Mouse (Mus musculus) lung, postnatal 0 days (tissue): ENCODE measurements around the gene Mtmr11. TPM values are rescaled to one million over a fixed set of nuclear protein-coding genes. Genes with fewer than 3 reads are reported as not detected.

Experiments used
- ATAC-seq: fragments of 200-750 bp; cut with Nextera tagmentation; 2 replicates; pipeline ENCODE4 v1.8.0; 2017; ENCODE audit warnings: moderate library complexity
- DNase-seq: peaks from one replicate; pipeline ENCODE4 v3.0.0-alpha.2; 2016; ENCODE audit warnings: low spot score
- H3K27ac ChIP-seq: fragments of 300-500 bp; sonication (generic); 2 replicates; pipeline ENCODE4 v1.5.1; 2014; ENCODE audit warnings: antibody characterized with exemption, mild to moderate bottlenecking, low read length, mixed read lengths
- H3K27me3 ChIP-seq: fragments of 300-500 bp; sonication (generic); replicated peaks from 2 replicates; pipeline ENCODE4 v1.6.1; 2014; ENCODE audit warnings: low read length, mixed read lengths; ENCODE audit not compliant: insufficient read depth
- H3K36me3 ChIP-seq: fragments of 300-500 bp; sonication (generic); 2 replicates; pipeline ENCODE4 v1.6.1; 2014; ENCODE audit warnings: low read length, mixed read lengths; ENCODE audit not compliant: insufficient read depth
- H3K4me1 ChIP-seq: fragments of 300-500 bp; sonication (generic); 2 replicates; pipeline ENCODE4 v1.6.1; 2014; ENCODE audit warnings: antibody characterized with exemption, low read depth, low read length, mixed read lengths; ENCODE audit not compliant: insufficient read depth
- H3K4me2 ChIP-seq: fragments of 300-500 bp; sonication (generic); replicated peaks from 2 replicates; pipeline ENCODE4 v1.6.1; 2014; ENCODE audit warnings: low read depth, mild to moderate bottlenecking, low read length, moderate library complexity, mixed read lengths
- H3K4me3 ChIP-seq: fragments of 300-500 bp; sonication (generic); 2 replicates; pipeline ENCODE4 v1.5.1; 2014; ENCODE audit warnings: low read depth, low read length
- H3K9ac ChIP-seq: fragments of 300-500 bp; sonication (generic); replicated peaks from 2 replicates; pipeline ENCODE4 v1.6.1; 2014; ENCODE audit warnings: low read depth, mild to moderate bottlenecking
- H3K9me3 ChIP-seq: fragments of 300-500 bp; sonication (generic); 2 replicates; pipeline ENCODE4 v1.6.1; 2016; ENCODE audit warnings: low read length, mixed read lengths
- CTCF ChIP-seq: IDR thresholded peaks from 2 replicates; pipeline ENCODE4 v1.5.1; 2016; ENCODE audit warnings: antibody characterized with exemption, mild to moderate bottlenecking
- EP300 ChIP-seq: IDR thresholded peaks from 2 replicates; pipeline ENCODE4 v1.6.1; 2016; ENCODE audit warnings: antibody characterized with exemption, mild to moderate bottlenecking, control low read depth
- WGBS: fragments of 180-500 bp; shearing (Covaris S2); extraction: QIAGEN DNeasy Blood & Tissue Kit; methylation state at CpG from one replicate; pipeline ENCODE4 v1.1.7; 2014; 5-methylcytosine and 5-hydroxymethylcytosine counted together
- polyA plus RNA-seq: library from polyadenylated mRNA; unstranded; fragments of >200 nt; fragmentation: Nextera tagmentation; extraction: Ambion mirVana; gene quantifications from 2 replicates; pipeline ENCODE4 v1.2.1, GENCODE M21; 2015

Mtmr11 gene
- polyA plus RNA-seq, 1 experiment from 2014 or later = 11.3 TPM

DNA sequence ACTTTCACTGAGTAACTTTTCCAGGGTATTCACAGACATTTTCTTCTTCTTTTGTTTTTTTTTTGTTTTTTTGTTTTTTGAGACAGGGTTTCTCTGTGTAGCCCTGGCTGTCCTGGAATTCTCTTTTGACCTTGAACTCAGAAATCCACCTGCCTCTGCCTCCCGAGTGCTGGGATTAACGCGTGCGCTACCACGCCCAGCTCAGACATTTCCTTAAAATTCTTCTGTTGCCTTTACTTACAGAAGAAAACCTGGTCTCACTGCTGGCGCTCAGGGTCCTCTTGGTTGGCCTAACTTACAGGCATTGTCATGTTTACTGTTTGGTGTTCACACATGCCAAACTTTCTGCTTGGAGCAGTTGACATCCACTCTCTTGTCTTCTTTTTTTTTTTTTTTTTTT lies 13.4 kb downstream of the Mtmr11 start:
- Histone ChIP-seq H3K4me2 (no peak overlapping the region), H3K27me3 (no peaks in the 10 kb centered on the region), H3K9ac (no peak overlapping the region), H3K27ac (no peak overlapping the region), H3K36me3 (peaks cover 21% of the 10 kb centered on the region; the same call in 1 of the 2 replicates), H3K9me3 (no peaks in the 10 kb centered on the region), H3K4me3 (no peak overlapping the region), H3K4me1 (peaks cover 19% of the 10 kb centered on the region; the same call in 1 of the 2 replicates)
- no peak for ATAC-seq
- no peak for DNase-seq
- WGBS = 92% methylated on average over 6 of the region's 6 CpGs
- TF ChIP-seq EP300 = no peak
- TF ChIP-seq CTCF = no peak

DNA sequence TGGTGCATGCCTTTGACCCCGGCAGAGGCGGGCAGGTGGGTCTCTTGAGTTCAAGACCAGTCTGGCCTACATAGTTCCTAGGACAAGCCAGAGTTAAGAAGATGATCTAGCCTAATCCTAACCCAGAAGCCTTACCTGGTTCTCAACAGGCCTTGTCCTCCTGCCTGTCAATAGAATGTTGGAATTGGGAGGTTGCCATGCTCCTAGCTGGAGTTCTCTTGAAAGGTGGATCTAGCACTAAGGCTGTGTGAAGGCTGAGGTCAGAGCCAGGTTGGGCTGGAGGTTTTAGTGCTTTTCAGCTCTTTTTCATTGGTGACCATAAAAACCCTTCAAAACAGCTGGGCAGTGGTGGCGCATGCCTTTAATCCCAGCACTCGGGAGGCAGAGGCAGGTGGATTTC lies 16.6 kb downstream of the Mtmr11 start:
- Histone ChIP-seq H3K4me3 (no peak overlapping the region), H3K4me1 (no peaks in the 10 kb centered on the region), H3K27me3 (no peaks in the 10 kb centered on the region), H3K36me3 (peaks cover 21% of the 10 kb centered on the region; the same call in 1 of the 2 replicates), H3K9me3 (no peaks in the 10 kb centered on the region), H3K9ac (no peak overlapping the region), H3K27ac (no peak overlapping the region), H3K4me2 (no peak overlapping the region)
- no peak for TF ChIP-seq CTCF
- TF ChIP-seq EP300 = no peak
- DNase-seq (no peak), ATAC-seq (no peak)
- WGBS = 96% methylated on average over 4 of the region's 4 CpGs

DNA sequence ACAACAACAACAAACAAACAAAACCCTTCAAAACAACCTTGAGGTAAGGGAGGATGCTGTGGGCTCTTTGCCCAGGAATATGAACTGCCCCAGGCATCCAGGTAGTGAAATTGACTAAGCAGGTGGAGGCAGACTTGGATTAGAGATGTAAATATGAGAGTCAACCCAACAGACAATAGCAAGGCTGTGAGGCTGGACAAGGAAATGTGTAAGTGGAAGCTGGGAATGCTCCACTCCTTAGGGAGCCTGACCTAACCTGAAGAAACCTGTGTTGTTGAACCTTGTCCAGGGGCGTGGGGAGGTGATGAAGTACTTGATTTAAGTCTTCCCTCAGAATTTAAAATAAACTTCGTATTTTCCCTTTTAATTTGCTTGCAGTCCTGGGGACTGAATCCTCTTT lies 17.1 kb downstream of the Mtmr11 start:
- Histone ChIP-seq H3K9ac (no peak overlapping the region), H3K27me3 (no peaks in the 10 kb centered on the region), H3K27ac (no peak overlapping the region), H3K9me3 (no peaks in the 10 kb centered on the region), H3K4me3 (no peak overlapping the region), H3K4me1 (no peaks in the 10 kb centered on the region), H3K4me2 (no peak overlapping the region), H3K36me3 (peaks cover 21% of the 10 kb centered on the region; the same call in 1 of the 2 replicates)
- ATAC-seq = no peak
- TF ChIP-seq CTCF = no peak
- TF ChIP-seq EP300 = no peak
- no peak for DNase-seq
- WGBS = 74% methylated on average over 2 of the region's 2 CpGs

DNA sequence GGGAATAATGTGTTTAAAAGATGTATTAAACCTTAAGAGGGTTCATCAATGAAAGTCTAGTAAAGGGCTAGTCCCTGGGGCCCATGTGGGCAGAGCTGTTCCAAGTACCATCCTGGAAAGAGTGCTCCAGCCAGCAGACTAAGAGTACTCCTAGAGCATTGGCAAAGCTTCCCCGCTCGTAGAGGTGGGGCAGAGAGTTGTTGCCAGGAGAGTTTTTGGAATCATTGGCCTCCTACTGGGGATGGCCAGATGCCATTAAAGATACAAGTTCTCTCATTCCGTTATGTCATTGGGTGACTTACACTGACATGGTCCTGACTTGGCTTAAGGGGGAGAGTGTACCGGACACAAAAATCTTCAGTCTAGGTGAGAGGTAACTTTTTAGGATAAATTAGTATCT lies 17.7 kb downstream of the Mtmr11 start:
- H3K27ac ChIP-seq = no peak overlapping the region
- no peaks in the 10 kb centered on the region for H3K4me1 ChIP-seq
- H3K27me3 ChIP-seq = no peaks in the 10 kb centered on the region
- ATAC-seq (no peak), DNase-seq (peak; percentile 55)
- no peak overlapping the region for H3K4me2 ChIP-seq
- H3K36me3 ChIP-seq = peaks cover 18% of the 10 kb centered on the region; the same call in 1 of the 2 replicates
- no peak for TF ChIP-seq CTCF
- TF ChIP-seq EP300 = no peak
- H3K9me3 ChIP-seq = no peaks in the 10 kb centered on the region
- no peak overlapping the region for H3K9ac ChIP-seq
- 43% methylated on average over 4 of the region's 4 CpGs for WGBS
- H3K4me3 ChIP-seq = no peak overlapping the region

DNA sequence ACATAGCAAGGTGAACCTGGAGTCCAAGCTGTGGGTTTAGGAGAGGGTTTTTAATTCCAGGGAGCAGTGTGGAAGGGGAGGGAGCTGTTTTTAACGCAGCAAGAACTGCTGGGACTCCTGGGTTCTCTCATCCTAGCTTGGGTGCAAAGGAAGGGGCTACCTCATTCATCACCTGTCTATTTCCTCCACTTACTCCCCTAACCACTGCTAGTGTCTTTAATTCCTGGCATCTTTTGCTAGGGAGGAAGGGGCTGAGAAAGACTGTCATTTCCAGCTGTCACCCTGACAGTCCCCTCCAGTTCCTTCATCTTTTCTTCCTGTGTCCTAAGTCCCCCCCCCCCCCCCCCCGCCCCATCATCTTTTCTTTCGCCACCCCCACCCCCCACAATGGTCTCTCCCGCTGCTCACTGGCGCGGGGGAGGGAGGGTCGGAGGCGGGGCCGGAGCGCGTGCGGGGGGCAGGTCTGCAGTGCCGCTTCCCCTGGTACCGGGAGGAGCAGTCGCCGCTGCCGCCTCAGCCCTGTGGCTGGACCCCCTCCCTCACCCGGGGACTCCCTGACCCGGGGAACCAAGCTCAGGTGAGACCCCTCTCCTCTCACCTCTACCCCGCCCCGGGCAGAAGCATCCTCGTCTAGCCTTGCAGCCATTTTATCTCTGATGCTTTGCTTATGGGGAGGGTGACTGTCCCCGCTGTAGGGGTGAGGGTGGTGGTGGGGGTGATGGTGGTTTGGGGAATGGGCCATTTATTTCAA lies 19.1 kb downstream of the Mtmr11 start, which contains the start of gene Sv2a:
Sv2a (plus strand) TSS at position 425 of the 751 bp plus-strand sequence.
- peak within 1 kb of the TSS; percentile 38 for H3K4me3 ChIP-seq
- 0 out of 2 replicates have a peak within 1 kb of the TSS, but pooled peaks have one; percentile 36 for H3K9ac ChIP-seq
- H3K4me2 ChIP-seq = peak within 1 kb of the TSS; percentile 60
- no peak for DNase-seq
- WGBS = 0% methylated on average over 7 of the region's 23 CpGs
- peak; percentile 37 for ATAC-seq
- TF ChIP-seq CTCF = no peak
- no peak for TF ChIP-seq EP300
- no peak within 1 kb of the TSS for H3K27ac ChIP-seq
- H3K27me3 ChIP-seq = no peaks in the 10 kb centered on the region
- no peaks in the 10 kb centered on the region for H3K4me1 ChIP-seq
- H3K36me3 ChIP-seq = peaks cover 16% of the 10 kb centered on the region; the same call in 1 of the 2 replicates
- H3K9me3 ChIP-seq = no peaks in the 10 kb centered on the region

DNA sequence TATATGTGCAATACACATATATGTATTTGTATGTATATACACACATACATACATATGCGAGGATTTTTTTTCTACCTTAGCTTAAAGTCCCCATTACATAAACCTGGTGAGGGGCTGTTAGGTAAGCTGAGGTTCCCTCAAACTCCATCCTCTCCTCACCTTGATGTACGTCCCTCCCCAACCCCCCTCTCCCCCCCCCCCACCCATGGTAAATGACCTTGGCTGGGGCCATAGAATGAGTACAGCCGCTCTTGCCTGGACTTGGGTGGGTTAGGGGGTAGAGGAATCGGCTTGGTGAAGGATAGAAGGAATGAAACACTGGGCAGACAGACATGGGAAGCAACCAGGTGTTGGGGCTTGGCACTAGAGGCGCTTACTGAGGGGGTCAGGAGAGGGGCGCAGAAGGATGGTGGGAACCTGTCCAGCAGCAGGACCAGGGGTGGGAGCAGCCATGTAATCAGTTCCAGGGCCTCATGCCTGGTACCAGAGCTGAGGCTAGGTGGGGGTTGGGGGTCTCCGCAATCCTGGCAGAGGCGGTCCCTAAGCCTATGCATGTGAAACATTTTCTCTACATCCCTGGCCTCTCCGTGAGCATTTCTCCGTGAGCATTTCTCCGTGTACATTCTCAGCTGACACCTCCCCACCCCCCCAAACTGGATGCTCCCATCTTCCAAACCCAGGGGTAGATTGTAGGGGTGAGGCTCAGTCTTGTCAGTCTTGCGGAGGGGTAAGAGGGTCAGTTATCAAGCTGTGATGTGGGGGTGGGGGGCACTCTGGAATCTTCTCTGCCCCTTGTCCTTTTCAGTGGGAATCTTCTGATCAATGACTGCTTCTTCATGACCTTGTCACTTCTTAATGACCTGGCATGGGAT lies 19.9 kb downstream of the Mtmr11 start:
- no peaks in the 10 kb centered on the region for H3K4me1 ChIP-seq
- DNase-seq (no peak), ATAC-seq (0 out of 2 replicates have a peak, but pooled peaks have one; percentile 10)
- H3K27me3 ChIP-seq = no peaks in the 10 kb centered on the region
- no peaks in the 10 kb centered on the region for H3K9me3 ChIP-seq
- H3K27ac ChIP-seq = no peak overlapping the region
- peak overlapping the region; percentile 60 for H3K4me2 ChIP-seq
- peak overlapping the region; percentile 38; the same call in 1 of the 2 replicates for H3K4me3 ChIP-seq
- WGBS = 36% methylated on average over 12 of the region's 12 CpGs
- H3K36me3 ChIP-seq = peaks cover 9% of the 10 kb centered on the region; the same call in 1 of the 2 replicates
- TF ChIP-seq EP300 (no peak), CTCF (no peak)
- no peak overlapping the region for H3K9ac ChIP-seq
